Mouse (Mus musculus): ENCODE measurements around the gene Olfr1018. TPM values are rescaled to one million over a fixed set of nuclear protein-coding genes. Genes with fewer than 3 reads are reported as not detected.

Gene Olfr1018
- polyA plus RNA-seq (2014; fragmentation: Nextera tagmentation; extraction: Ambion mirVana) = not detected in 2 replicates

DNA sequence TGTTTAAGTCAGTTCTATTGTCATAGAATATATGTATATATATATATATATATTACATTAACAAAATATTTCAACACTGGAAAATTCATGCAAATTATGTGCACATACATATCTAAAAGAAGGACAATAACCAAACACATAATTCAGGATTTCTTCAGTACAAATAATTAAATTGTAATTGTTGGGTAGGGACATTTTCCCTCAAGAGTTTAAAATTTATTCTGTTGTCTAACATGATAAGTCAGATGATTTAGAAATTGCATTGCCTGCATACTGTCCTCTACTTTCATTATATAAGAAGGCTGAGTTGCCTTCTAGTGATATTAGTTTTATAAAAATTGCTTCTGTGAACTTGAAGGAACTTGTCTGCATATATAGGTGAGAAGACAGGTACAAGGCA lies at the start of gene Olfr1018:
TSS of gene Olfr1018 (plus strand) at position 301 of the 400 bp plus-strand sequence.
- H3K9ac ChIP-seq (ENCODE audit: low read length) = no peak within 1 kb of the TSS
- H3K4me3 ChIP-seq (ENCODE audit: low read depth, low read length) = no peak within 1 kb of the TSS
- H3K36me3 ChIP-seq (ENCODE audit: control insufficient read depth, insufficient read depth, low read length) = no peaks in the 10 kb centered on the region
- no peak for DNase-seq (ENCODE audit: low spot score, missing footprints)
- ATAC-seq (ENCODE audit: low FRiP score) = no peak
- H3K27me3 ChIP-seq (ENCODE audit: control insufficient read depth, insufficient read depth, low read length) = no peaks in the 10 kb centered on the region
- no peaks in the 10 kb centered on the region for H3K4me1 ChIP-seq (ENCODE audit: control insufficient read depth, insufficient read depth, low read length)
- no peak within 1 kb of the TSS for H3K27ac ChIP-seq (ENCODE audit: low read depth, low read length)
- H3K4me2 ChIP-seq = no peak within 1 kb of the TSS
- H3K9me3 ChIP-seq (ENCODE audit: control insufficient read depth, low read length) = no peaks in the 10 kb centered on the region

DNA sequence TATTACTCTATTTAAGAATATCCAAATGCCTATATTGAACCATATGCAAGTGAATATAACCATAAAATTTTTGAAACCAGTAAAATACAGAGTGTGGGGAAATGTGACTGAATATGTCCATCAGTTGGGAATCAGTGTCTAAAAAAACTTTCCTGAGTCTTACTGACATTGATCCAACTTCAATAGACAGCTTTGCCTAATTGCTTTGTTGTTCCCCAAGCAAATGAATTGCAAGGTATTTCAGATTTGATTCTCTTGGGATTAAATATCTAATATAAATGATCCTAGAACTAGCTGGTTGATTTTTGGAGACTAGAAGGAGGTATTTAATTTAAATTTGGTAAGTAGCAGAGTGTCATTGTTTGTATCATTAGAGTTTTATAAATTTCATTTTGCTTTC lies 45.9 kb upstream of the Olfr1018 start, which contains the start of gene Olfr1014:
TSS of gene Olfr1014 (plus strand) at position 301 of the 400 bp plus-strand sequence.
- ATAC-seq (ENCODE audit: low FRiP score) = no peak
- H3K4me1 ChIP-seq (ENCODE audit: control insufficient read depth, insufficient read depth, low read length) = no peaks in the 10 kb centered on the region

DNA sequence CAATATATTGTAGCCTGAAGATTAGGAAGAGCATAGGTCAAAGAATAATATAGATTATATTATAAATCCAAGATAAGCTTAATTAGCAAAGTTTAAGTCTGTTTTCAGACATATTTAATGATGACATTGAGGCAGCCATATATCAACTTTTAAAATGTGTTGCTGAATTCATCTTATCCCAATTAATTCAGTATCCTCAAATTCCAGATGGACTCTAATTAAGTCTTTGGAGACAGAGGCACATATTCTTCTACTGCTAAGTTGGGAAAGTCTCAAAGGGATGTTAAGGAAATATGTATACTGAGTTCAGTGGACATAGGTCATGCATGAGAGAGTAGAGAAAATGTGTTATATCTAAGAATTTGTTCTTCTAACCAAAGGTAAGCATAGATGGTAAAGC lies 36.6 kb upstream of the Olfr1018 start, which contains the start of gene Olfr1015:
TSS of gene Olfr1015 (plus strand) at position 301 of the 400 bp plus-strand sequence.
- Histone ChIP-seq H3K9ac (ENCODE audit: low read length) (no peak within 1 kb of the TSS), H3K4me2 (no peak within 1 kb of the TSS), H3K27me3 (ENCODE audit: control insufficient read depth, insufficient read depth, low read length) (no peaks in the 10 kb centered on the region), H3K27ac (ENCODE audit: low read depth, low read length) (no peak within 1 kb of the TSS), H3K9me3 (ENCODE audit: control insufficient read depth, low read length) (no peaks in the 10 kb centered on the region), H3K4me1 (ENCODE audit: control insufficient read depth, insufficient read depth, low read length) (no peaks in the 10 kb centered on the region), H3K36me3 (ENCODE audit: control insufficient read depth, insufficient read depth, low read length) (no peaks in the 10 kb centered on the region), H3K4me3 (ENCODE audit: low read depth, low read length) (no peak within 1 kb of the TSS)
- DNase-seq (ENCODE audit: low spot score, missing footprints) (no peak), ATAC-seq (ENCODE audit: low FRiP score) (no peak)

More for the DNA sequence above, 45.9 kb upstream of the Olfr1018 start, which contains the start of gene Olfr1014:
- H3K36me3 ChIP-seq (ENCODE audit: control insufficient read depth, insufficient read depth, low read length) = no peaks in the 10 kb centered on the region
- no peak within 1 kb of the TSS for H3K9ac ChIP-seq (ENCODE audit: low read length)
- no peaks in the 10 kb centered on the region for H3K9me3 ChIP-seq (ENCODE audit: control insufficient read depth, low read length)
- DNase-seq (ENCODE audit: low spot score, missing footprints) = no peak
- H3K27me3 ChIP-seq (ENCODE audit: control insufficient read depth, insufficient read depth, low read length) = no peaks in the 10 kb centered on the region
- no peak within 1 kb of the TSS for H3K4me3 ChIP-seq (ENCODE audit: low read depth, low read length)
- H3K4me2 ChIP-seq = no peak within 1 kb of the TSS
- H3K27ac ChIP-seq (ENCODE audit: low read depth, low read length) = no peak within 1 kb of the TSS

DNA sequence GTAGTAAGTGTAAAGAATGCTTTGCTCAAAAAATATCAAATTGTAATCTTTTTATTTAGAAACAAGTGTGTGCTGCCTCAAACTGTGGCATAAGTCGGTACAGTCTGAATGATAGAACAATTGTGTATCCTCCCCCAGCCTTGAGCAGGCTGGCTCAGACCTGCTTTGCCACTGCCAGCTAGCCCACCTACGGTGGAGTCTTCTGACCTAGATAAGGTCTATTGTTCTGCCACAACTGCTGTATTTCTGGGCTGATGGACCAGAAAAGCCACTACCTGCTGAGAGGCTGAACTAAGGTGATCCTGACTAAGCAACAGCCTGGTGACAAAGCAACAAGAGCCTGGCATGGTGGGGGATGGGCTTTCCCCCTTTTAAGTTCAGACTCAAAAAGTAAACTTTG lies 25.9 kb upstream of the Olfr1018 start:
- H3K27ac ChIP-seq (ENCODE audit: low read depth, low read length) = no peak overlapping the region
- ATAC-seq (ENCODE audit: low FRiP score) (no peak; the same call in 1 of the 2 replicates), DNase-seq (ENCODE audit: low spot score, missing footprints) (no peak)
- no peaks in the 10 kb centered on the region for H3K36me3 ChIP-seq (ENCODE audit: control insufficient read depth, insufficient read depth, low read length)
- no peak overlapping the region for H3K9ac ChIP-seq (ENCODE audit: low read length)
- no peaks in the 10 kb centered on the region for H3K9me3 ChIP-seq (ENCODE audit: control insufficient read depth, low read length)
- WGBS = 20% methylated on average over 2 of the region's 2 CpGs
- no peak overlapping the region for H3K4me3 ChIP-seq (ENCODE audit: low read depth, low read length)
- no peak overlapping the region for H3K4me2 ChIP-seq
- H3K4me1 ChIP-seq (ENCODE audit: control insufficient read depth, insufficient read depth, low read length) = no peaks in the 10 kb centered on the region
- no peaks in the 10 kb centered on the region for H3K27me3 ChIP-seq (ENCODE audit: control insufficient read depth, insufficient read depth, low read length)

DNA sequence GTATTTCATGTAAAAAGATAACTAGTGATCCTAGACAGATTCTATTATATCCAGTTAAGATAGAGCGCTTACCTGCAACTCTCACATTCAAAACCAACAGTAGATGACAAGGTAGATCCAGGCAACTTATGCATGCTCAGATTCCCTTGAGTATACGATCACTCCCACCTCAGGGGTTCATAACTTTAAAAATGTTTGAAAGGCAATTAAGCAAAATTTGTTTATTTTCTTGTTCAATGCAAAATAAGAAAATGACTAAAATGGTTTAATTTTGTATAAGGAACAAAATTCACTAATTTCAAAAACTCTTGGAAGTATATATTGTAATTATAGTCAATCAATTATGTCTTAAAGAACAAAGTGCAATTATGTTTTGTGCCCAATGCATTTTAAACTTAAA lies 15.8 kb upstream of the Olfr1018 start, which contains the start of gene Olfr1016:
TSS of gene Olfr1016 (minus strand) at position 101 of the 400 bp plus-strand sequence.
- no peaks in the 10 kb centered on the region for H3K9me3 ChIP-seq (ENCODE audit: control insufficient read depth, low read length)
- H3K4me2 ChIP-seq = no peak within 1 kb of the TSS
- no peak for DNase-seq (ENCODE audit: low spot score, missing footprints)
- H3K27me3 ChIP-seq (ENCODE audit: control insufficient read depth, insufficient read depth, low read length) = no peaks in the 10 kb centered on the region
- H3K4me3 ChIP-seq (ENCODE audit: low read depth, low read length) = no peak within 1 kb of the TSS
- no peaks in the 10 kb centered on the region for H3K36me3 ChIP-seq (ENCODE audit: control insufficient read depth, insufficient read depth, low read length)
- WGBS = 81% methylated on average over 2 of the region's 2 CpGs
- no peak within 1 kb of the TSS for H3K9ac ChIP-seq (ENCODE audit: low read length)
- H3K4me1 ChIP-seq (ENCODE audit: control insufficient read depth, insufficient read depth, low read length) = no peaks in the 10 kb centered on the region
- no peak for ATAC-seq (ENCODE audit: low FRiP score)
- no peak within 1 kb of the TSS for H3K27ac ChIP-seq (ENCODE audit: low read depth, low read length)

DNA sequence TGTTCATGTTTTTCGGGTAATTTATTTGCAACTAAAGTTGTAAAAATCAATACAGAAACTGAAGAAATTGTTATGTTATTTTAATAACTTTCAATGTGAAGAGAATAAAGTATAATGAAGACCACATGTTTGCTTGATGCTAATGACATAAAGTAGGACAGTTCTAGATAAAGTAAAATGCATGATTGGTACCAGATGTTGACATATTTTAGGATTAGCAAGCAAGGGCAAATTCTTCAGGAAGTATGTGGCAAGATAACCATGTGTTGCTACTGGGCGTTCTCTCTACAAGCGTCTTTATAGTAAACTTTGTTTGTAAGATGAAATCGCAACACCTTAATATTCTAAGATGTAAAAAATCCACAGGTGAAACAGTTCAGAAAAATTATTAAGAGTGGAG lies 13.8 kb upstream of the Olfr1018 start:
- no peak overlapping the region for H3K4me2 ChIP-seq
- no peaks in the 10 kb centered on the region for H3K36me3 ChIP-seq (ENCODE audit: control insufficient read depth, insufficient read depth, low read length)
- DNase-seq (ENCODE audit: low spot score, missing footprints) = no peak
- WGBS = 84% methylated on average over 4 of the region's 4 CpGs
- no peak overlapping the region for H3K9ac ChIP-seq (ENCODE audit: low read length)
- ATAC-seq (ENCODE audit: low FRiP score) = no peak
- no peak overlapping the region for H3K27ac ChIP-seq (ENCODE audit: low read depth, low read length)
- H3K4me1 ChIP-seq (ENCODE audit: control insufficient read depth, insufficient read depth, low read length) = no peaks in the 10 kb centered on the region
- no peaks in the 10 kb centered on the region for H3K9me3 ChIP-seq (ENCODE audit: control insufficient read depth, low read length)
- H3K4me3 ChIP-seq (ENCODE audit: low read depth, low read length) = no peak overlapping the region
- no peaks in the 10 kb centered on the region for H3K27me3 ChIP-seq (ENCODE audit: control insufficient read depth, insufficient read depth, low read length)

DNA sequence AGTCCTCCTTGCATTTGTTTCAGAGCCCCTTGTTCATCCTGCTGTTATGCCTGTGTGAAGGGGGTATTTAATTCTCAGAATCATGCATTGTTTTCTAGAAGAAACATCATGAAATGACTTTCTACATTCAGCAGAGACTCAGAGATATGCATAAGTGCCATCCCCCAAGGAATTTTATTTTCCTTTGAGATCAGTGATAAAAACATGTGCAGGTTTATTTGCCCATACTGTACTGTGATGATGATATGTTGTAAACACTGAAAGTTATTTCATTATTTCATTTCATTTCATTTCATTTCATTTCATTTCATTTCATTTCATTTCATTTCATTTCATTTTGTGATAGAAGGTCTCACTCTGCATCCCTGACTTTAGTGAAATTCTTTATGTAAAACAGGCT lies 27.1 kb downstream of the Olfr1018 start, which contains the start of gene Olfr1019:
TSS of gene Olfr1019 (minus strand) at position 101 of the 400 bp plus-strand sequence.
- Histone ChIP-seq H3K9me3 (ENCODE audit: control insufficient read depth, low read length) (no peaks in the 10 kb centered on the region), H3K4me1 (ENCODE audit: control insufficient read depth, insufficient read depth, low read length) (no peaks in the 10 kb centered on the region), H3K4me3 (ENCODE audit: low read depth, low read length) (no peak within 1 kb of the TSS), H3K27me3 (ENCODE audit: control insufficient read depth, insufficient read depth, low read length) (no peaks in the 10 kb centered on the region), H3K9ac (ENCODE audit: low read length) (no peak within 1 kb of the TSS), H3K36me3 (ENCODE audit: control insufficient read depth, insufficient read depth, low read length) (no peaks in the 10 kb centered on the region), H3K27ac (ENCODE audit: low read depth, low read length) (no peak within 1 kb of the TSS), H3K4me2 (no peak within 1 kb of the TSS)
- DNase-seq (ENCODE audit: low spot score, missing footprints) (no peak), ATAC-seq (ENCODE audit: low FRiP score) (no peak)

DNA sequence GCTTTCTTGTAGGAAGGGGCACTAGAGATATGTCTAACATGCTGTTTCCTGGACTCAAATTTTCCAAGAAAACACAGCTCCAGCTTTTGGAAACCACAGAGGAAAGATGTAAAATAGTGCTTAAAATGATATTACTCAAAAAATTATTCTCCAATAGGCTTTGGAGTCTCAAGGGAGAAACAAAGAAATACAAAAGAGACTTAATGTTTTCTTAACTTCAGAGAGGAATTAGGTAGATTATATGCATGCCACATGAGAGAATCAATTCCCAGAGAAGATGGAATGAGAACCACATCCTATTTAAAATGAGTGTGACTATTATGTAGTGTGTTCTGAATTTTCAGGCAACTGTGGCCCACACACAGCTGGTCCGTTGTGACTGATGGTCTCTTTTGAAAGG lies 28.5 kb downstream of the Olfr1018 start, which contains the start of gene Olfr1020:
TSS of gene Olfr1020 (plus strand) at position 301 of the 400 bp plus-strand sequence.
- WGBS = 83% methylated on average over 1 of the region's 1 CpGs
- Histone ChIP-seq H3K27ac (ENCODE audit: low read depth, low read length) (no peak within 1 kb of the TSS), H3K9ac (ENCODE audit: low read length) (no peak within 1 kb of the TSS), H3K4me3 (ENCODE audit: low read depth, low read length) (no peak within 1 kb of the TSS), H3K4me2 (no peak within 1 kb of the TSS), H3K9me3 (ENCODE audit: control insufficient read depth, low read length) (no peaks in the 10 kb centered on the region), H3K4me1 (ENCODE audit: control insufficient read depth, insufficient read depth, low read length) (no peaks in the 10 kb centered on the region), H3K36me3 (ENCODE audit: control insufficient read depth, insufficient read depth, low read length) (no peaks in the 10 kb centered on the region), H3K27me3 (ENCODE audit: control insufficient read depth, insufficient read depth, low read length) (no peaks in the 10 kb centered on the region)
- ATAC-seq (ENCODE audit: low FRiP score) (no peak), DNase-seq (ENCODE audit: low spot score, missing footprints) (no peak)

DNA sequence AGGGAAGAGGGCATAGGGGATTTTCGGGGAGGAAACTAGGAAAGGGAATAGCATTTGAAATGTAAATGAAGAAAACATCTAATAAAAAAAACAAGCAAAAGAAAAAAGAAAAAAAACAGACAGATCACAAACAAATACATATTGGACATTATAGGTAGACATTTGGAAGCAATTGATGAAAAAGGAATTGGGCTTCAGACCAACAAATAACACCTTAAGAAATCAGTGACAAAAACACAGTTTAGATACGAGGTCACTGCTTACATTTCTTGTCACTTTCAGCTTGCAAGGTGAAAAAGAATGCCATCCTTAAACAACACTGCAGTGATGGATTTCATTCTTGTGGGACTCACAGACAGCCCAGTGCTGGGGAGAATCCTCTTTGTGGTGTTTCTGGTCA lies 50.0 kb downstream of the Olfr1018 start, which contains the start of gene Olfr1022:
TSS of gene Olfr1022 (plus strand) at position 301 of the 400 bp plus-strand sequence.
- H3K36me3 ChIP-seq (ENCODE audit: control insufficient read depth, insufficient read depth, low read length) = no peaks in the 10 kb centered on the region
- H3K4me2 ChIP-seq = no peak within 1 kb of the TSS
- no peaks in the 10 kb centered on the region for H3K9me3 ChIP-seq (ENCODE audit: control insufficient read depth, low read length)
- no peak within 1 kb of the TSS for H3K9ac ChIP-seq (ENCODE audit: low read length)
- no peak for ATAC-seq (ENCODE audit: low FRiP score)
- no peaks in the 10 kb centered on the region for H3K27me3 ChIP-seq (ENCODE audit: control insufficient read depth, insufficient read depth, low read length)
- DNase-seq (ENCODE audit: low spot score, missing footprints) = no peak
- no peaks in the 10 kb centered on the region for H3K4me1 ChIP-seq (ENCODE audit: control insufficient read depth, insufficient read depth, low read length)
- 67% methylated on average over 2 of the region's 2 CpGs for WGBS
- no peak within 1 kb of the TSS for H3K27ac ChIP-seq (ENCODE audit: low read depth, low read length)
- H3K4me3 ChIP-seq (ENCODE audit: low read depth, low read length) = no peak within 1 kb of the TSS

All from midbrain, embryonic 11.5 days (tissue).